Mouse (Mus musculus) forebrain, embryonic 13.5 days (tissue): ENCODE results near the gene Wdr31. TPM values are rescaled to one million over a fixed set of nuclear protein-coding genes. Genes with fewer than 3 reads are reported as not detected.

Experiments
- ATAC-seq: fragments of 200-750 bp; cut with Nextera tagmentation; 2 replicates; pipeline ENCODE4 v1.8.0; 2017
- H3K27ac ChIP-seq: fragments of 300-500 bp; sonication (generic); 2 replicates; pipeline ENCODE4 v1.5.1; 2015; ENCODE audit warnings: inconsistent platforms, mild to moderate bottlenecking, moderate library complexity
- H3K27me3 ChIP-seq: fragments of 300-500 bp; sonication (generic); 2 replicates; pipeline ENCODE4 v1.6.1; 2015; ENCODE audit warnings: mild to moderate bottlenecking, inconsistent platforms
- H3K36me3 ChIP-seq: fragments of 300-500 bp; sonication (generic); 2 replicates; pipeline ENCODE4 v1.6.1; 2015; ENCODE audit warnings: mild to moderate bottlenecking, inconsistent platforms; ENCODE audit not compliant: poor library complexity, severe bottlenecking
- H3K4me1 ChIP-seq: fragments of 300-500 bp; sonication (generic); 2 replicates; pipeline ENCODE4 v1.6.1; 2015; ENCODE audit warnings: inconsistent platforms
- H3K4me2 ChIP-seq: fragments of 300-500 bp; sonication (generic); 2 replicates; pipeline ENCODE4 v1.6.1; 2015; ENCODE audit warnings: inconsistent platforms, mild to moderate bottlenecking, moderate library complexity
- H3K4me3 ChIP-seq: fragments of 300-500 bp; sonication (generic); 2 replicates; pipeline ENCODE4 v1.5.1; 2015; ENCODE audit warnings: mild to moderate bottlenecking, inconsistent platforms
- H3K9ac ChIP-seq: fragments of 300-500 bp; sonication (generic); 2 replicates; pipeline ENCODE4 v1.6.1; 2015; ENCODE audit warnings: mild to moderate bottlenecking, inconsistent platforms
- H3K9me3 ChIP-seq: fragments of 300-500 bp; sonication (generic); replicated peaks from 2 replicates; pipeline ENCODE4 v1.6.1; 2016; ENCODE audit warnings: inconsistent platforms
- WGBS: fragments of 180-500 bp; shearing (Covaris S2); methylation state at CpG from one replicate; pipeline ENCODE4 v1.1.7; 2015; 5-methylcytosine and 5-hydroxymethylcytosine counted together
- polyA plus RNA-seq: library from polyadenylated mRNA; unstranded; fragments of >200 nt; fragmentation: Nextera tagmentation; extraction: Ambion mirVana; gene quantifications from 2 replicates; pipeline ENCODE4 v1.2.1, GENCODE M21; 2015

Gene Wdr31
- polyA plus RNA-seq, 1 experiment from 2014 or later, result 9.1 TPM

GRCm38 (mm10) chr4:62433939-62434870 lies 36.5 kb downstream of the Wdr31 start:
- 80% methylated on average over 7 of the region's 7 CpGs for WGBS
- Histone ChIP-seq H3K4me3 (no peak overlapping the region), H3K9me3 (no peaks in the 10 kb centered on the region), H3K9ac (no peak overlapping the region), H3K27ac (no peak overlapping the region), H3K4me2 (no peak overlapping the region), H3K27me3 (no peaks in the 10 kb centered on the region), H3K36me3 (no peaks in the 10 kb centered on the region), H3K4me1 (no peaks in the 10 kb centered on the region)
- no peak for ATAC-seq

- Histone ChIP-seq H3K27ac (no peak overlapping the region), H3K9ac (no peak overlapping the region), H3K9me3 (no peaks in the 10 kb centered on the region), H3K4me1 (no peaks in the 10 kb centered on the region), H3K4me2 (no peak overlapping the region), H3K27me3 (no peaks in the 10 kb centered on the region), H3K36me3 (no peaks in the 10 kb centered on the region), H3K4me3 (no peak overlapping the region)
- 95% methylated on average over 4 of the region's 4 CpGs for WGBS
- no peak for ATAC-seq
Observed at GRCm38 (mm10) chr4:62431522-62431921, 39.2 kb downstream of the Wdr31 start.

GRCm38 (mm10) chr4:62430678-62431077 lies 40.0 kb downstream of the Wdr31 start:
- no peaks in the 10 kb centered on the region for H3K9me3 ChIP-seq
- no peaks in the 10 kb centered on the region for H3K4me1 ChIP-seq
- no peaks in the 10 kb centered on the region for H3K27me3 ChIP-seq
- no peak overlapping the region for H3K4me2 ChIP-seq
- peaks cover 4% of the 10 kb centered on the region for H3K36me3 ChIP-seq
- no peak overlapping the region for H3K4me3 ChIP-seq
- H3K9ac ChIP-seq, result no peak overlapping the region
- H3K27ac ChIP-seq, result no peak overlapping the region
- ATAC-seq, result no peak

- Histone ChIP-seq H3K9me3 (no peaks in the 10 kb centered on the region), H3K4me3 (no peak overlapping the region), H3K4me1 (no peaks in the 10 kb centered on the region), H3K27me3 (no peaks in the 10 kb centered on the region), H3K9ac (no peak overlapping the region), H3K4me2 (no peak overlapping the region), H3K27ac (no peak overlapping the region), H3K36me3 (peaks cover 15% of the 10 kb centered on the region)
- ATAC-seq, result no peak
- 90% methylated on average over 9 of the region's 9 CpGs for WGBS
Observed at GRCm38 (mm10) chr4:62429616-62430015, 41.1 kb downstream of the Wdr31 start.

- no peak overlapping the region for H3K9ac ChIP-seq
- H3K9me3 ChIP-seq, result no peaks in the 10 kb centered on the region
- 0 out of 2 replicates have a peak, but pooled peaks have one; percentile 36 for ATAC-seq
- H3K27me3 ChIP-seq, result no peaks in the 10 kb centered on the region
- H3K27ac ChIP-seq, result no peak overlapping the region
- no peak overlapping the region for H3K4me3 ChIP-seq
- peaks cover 29% of the 10 kb centered on the region for H3K36me3 ChIP-seq
- no peaks in the 10 kb centered on the region for H3K4me1 ChIP-seq
- 84% methylated on average over 17 of the region's 17 CpGs for WGBS
- H3K4me2 ChIP-seq, result no peak overlapping the region
Observed at GRCm38 (mm10) chr4:62427978-62428758, 42.5 kb downstream of the Wdr31 start.

DNA sequence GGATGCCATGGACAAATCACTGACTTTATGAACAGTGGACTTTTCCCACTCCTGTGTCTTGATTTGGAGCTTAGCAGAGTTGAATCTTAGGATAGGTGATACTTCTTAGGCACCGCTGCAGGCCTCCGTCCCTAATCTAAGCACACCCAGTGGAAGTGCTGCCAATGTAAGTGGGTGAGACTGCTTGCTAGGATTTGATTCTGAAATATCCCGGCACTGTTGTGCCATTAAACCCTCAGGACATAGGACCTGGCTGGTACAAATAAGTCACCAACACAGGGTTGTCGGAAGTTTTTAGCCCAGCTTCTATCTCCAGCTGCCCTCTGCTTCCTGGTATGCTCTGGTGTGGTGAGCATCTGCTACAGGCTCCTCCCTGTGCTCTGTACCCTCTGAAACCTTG lies 44.8 kb downstream of the Wdr31 start:
- Histone ChIP-seq H3K27ac (no peak overlapping the region), H3K9ac (no peak overlapping the region), H3K27me3 (no peaks in the 10 kb centered on the region), H3K4me2 (no peak overlapping the region), H3K4me1 (no peaks in the 10 kb centered on the region), H3K4me3 (no peak overlapping the region), H3K36me3 (peaks cover 52% of the 10 kb centered on the region), H3K9me3 (no peaks in the 10 kb centered on the region)
- no peak for ATAC-seq
- WGBS, result 95% methylated on average over 4 of the region's 4 CpGs

GRCm38 (mm10) chr4:62419091-62419490 lies 51.6 kb downstream of the Wdr31 start:
- no peaks in the 10 kb centered on the region for H3K27me3 ChIP-seq
- H3K27ac ChIP-seq, result no peak overlapping the region
- H3K4me3 ChIP-seq, result no peak overlapping the region
- no peak overlapping the region for H3K9ac ChIP-seq
- no peak for ATAC-seq
- H3K4me2 ChIP-seq, result no peak overlapping the region
- H3K4me1 ChIP-seq, result no peaks in the 10 kb centered on the region
- WGBS, result 90% methylated on average over 6 of the region's 6 CpGs
- no peaks in the 10 kb centered on the region for H3K9me3 ChIP-seq
- H3K36me3 ChIP-seq, result peaks cover 99% of the 10 kb centered on the region

DNA sequence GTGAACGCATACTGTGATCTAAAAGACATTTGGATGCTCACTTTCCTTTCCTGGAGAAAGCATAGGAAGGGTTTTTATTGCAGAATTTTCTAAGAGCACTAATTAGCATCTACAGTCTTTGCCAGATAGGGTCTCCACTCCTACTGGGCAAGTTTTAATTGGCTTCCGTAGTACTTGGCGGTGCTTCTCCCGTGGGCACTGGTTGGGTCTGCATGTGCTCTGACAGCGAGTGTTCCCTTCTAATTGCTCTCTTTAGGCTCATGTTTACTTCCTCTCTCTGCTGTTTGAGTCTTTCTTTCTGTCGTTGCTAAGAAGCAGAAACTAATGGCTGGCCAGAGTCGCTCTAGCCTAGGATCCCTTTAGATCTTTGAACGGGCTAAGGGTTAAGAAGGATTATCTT lies 52.2 kb downstream of the Wdr31 start:
- H3K9me3 ChIP-seq, result no peaks in the 10 kb centered on the region
- no peak overlapping the region for H3K27ac ChIP-seq
- ATAC-seq, result no peak; the same call in 1 of the 2 replicates
- no peak overlapping the region for H3K9ac ChIP-seq
- H3K4me3 ChIP-seq, result no peak overlapping the region
- H3K36me3 ChIP-seq, result peaks cover 99% of the 10 kb centered on the region
- WGBS, result 60% methylated on average over 8 of the region's 8 CpGs
- no peak overlapping the region for H3K4me2 ChIP-seq
- no peaks in the 10 kb centered on the region for H3K27me3 ChIP-seq
- H3K4me1 ChIP-seq, result no peaks in the 10 kb centered on the region

- H3K27ac ChIP-seq, result no peak overlapping the region
- peaks cover 56% of the 10 kb centered on the region for H3K36me3 ChIP-seq
- no peaks in the 10 kb centered on the region for H3K9me3 ChIP-seq
- no peak overlapping the region for H3K9ac ChIP-seq
- no peak overlapping the region for H3K4me2 ChIP-seq
- 95% methylated on average over 10 of the region's 10 CpGs for WGBS
- no peak overlapping the region for H3K4me3 ChIP-seq
- ATAC-seq, result no peak
- H3K4me1 ChIP-seq, result peaks cover 22% of the 10 kb centered on the region
- no peaks in the 10 kb centered on the region for H3K27me3 ChIP-seq
Observed at GRCm38 (mm10) chr4:62411606-62412005, 59.1 kb downstream of the Wdr31 start.

- WGBS, result 84% methylated on average over 2 of the region's 2 CpGs
Observed at GRCm38 (mm10) chr4:62410325-62410724, 60.4 kb downstream of the Wdr31 start.

DNA sequence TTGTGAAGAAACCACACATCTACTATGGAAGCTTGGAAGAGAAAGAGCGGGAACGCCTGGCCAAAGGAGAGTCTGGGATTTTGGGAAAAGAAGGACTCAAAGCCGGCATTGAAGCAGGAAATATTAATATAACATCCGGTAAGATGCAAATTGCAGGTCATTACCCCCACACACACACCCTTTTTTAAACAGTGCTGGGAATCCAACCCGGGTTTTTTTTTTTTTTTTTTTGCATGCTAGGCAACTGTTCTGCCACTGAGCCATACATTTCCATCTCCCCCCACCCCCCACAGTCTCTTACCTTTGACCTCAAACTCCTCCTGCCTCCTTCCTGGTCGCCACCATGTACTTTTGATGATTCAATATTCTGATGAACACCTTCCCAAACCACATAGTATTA lies 61.1 kb downstream of the Wdr31 start:
- no peak for ATAC-seq
- no peak overlapping the region for H3K27ac ChIP-seq
- H3K4me3 ChIP-seq, result peak overlapping the region; percentile 79
- H3K9ac ChIP-seq, result peak overlapping the region; percentile 91
- 50% methylated on average over 6 of the region's 6 CpGs for WGBS
- H3K4me2 ChIP-seq, result peak overlapping the region; percentile 79
- H3K4me1 ChIP-seq, result peaks cover 36% of the 10 kb centered on the region
- H3K27me3 ChIP-seq, result no peaks in the 10 kb centered on the region
- H3K9me3 ChIP-seq, result no peaks in the 10 kb centered on the region
- H3K36me3 ChIP-seq, result peaks cover 40% of the 10 kb centered on the region

More at GRCm38 (mm10) chr4:62410325-62410724, 60.4 kb downstream of the Wdr31 start:
- Histone ChIP-seq H3K4me2 (peak overlapping the region; percentile 79), H3K4me3 (peak overlapping the region; percentile 79), H3K9ac (no peak overlapping the region), H3K9me3 (no peaks in the 10 kb centered on the region), H3K27ac (no peak overlapping the region), H3K4me1 (peaks cover 32% of the 10 kb centered on the region), H3K27me3 (no peaks in the 10 kb centered on the region), H3K36me3 (peaks cover 43% of the 10 kb centered on the region)
- ATAC-seq, result no peak

GRCm38 (mm10) chr4:62408601-62409282 lies 62.0 kb downstream of the Wdr31 start, which contains the start of the genes Cdc26 and Prpf4:
TSS of gene Cdc26 (minus strand) at chr4:62408642.
TSS of gene Prpf4 (plus strand) at chr4:62408797.
- Histone ChIP-seq H3K36me3 (peaks cover 36% of the 10 kb centered on the region), H3K27me3 (no peaks in the 10 kb centered on the region), H3K4me1 (peaks cover 39% of the 10 kb centered on the region), H3K4me2 (peak within 1 kb of the TSS; percentile 79), H3K9me3 (no peaks in the 10 kb centered on the region), H3K4me3 (peak within 1 kb of the TSS; percentile 79), H3K27ac (peak within 1 kb of the TSS; percentile 76), H3K9ac (peak within 1 kb of the TSS; percentile 91)
- ATAC-seq, result peak; percentile 99
- WGBS, result under 1% methylated on average over 39 of the region's 39 CpGs
